Mouse (Mus musculus) MN1 (cell line): ENCODE measurements around the gene Cfl1.

Experiments
- DNase-seq: peaks from one replicate; pipeline ENCODE4 v3.0.0-alpha.2; 2016; ENCODE audit warnings: low spot score

The Cfl1 gene

DNA sequence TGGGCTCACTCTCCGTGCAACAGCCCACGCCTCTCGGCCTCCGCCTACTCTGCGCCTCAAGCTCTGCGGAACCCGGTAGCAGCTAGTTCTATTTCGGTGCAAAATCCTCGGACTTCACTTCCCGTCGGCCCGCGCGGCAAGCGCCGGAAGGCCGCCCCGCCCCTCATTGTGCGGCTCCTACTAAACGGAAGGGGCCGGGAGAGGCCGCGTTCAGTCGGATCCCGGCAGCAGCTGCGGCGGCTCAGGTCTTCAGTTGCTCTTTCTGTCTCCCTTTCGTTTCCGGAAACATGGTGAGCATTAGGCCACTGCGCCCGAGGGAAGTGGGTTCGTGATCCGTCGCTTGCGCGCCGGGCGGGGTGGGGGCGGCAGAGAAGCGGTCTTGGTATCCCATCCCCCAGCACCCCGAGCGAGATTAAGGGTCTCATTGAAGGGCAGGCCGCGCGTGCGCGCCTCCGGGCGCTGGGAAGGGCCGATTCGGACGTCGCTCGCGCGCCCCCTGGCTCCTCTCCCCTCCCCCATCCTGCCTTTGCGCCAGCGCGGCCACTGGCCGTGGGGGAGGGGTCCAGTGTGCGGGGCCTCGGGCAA is at the start of gene Cfl1:
Gene Cfl1, plus strand, starts transcription at position 143 of the 585 bp plus-strand sequence.
- peak; percentile 92 for DNase-seq

DNA sequence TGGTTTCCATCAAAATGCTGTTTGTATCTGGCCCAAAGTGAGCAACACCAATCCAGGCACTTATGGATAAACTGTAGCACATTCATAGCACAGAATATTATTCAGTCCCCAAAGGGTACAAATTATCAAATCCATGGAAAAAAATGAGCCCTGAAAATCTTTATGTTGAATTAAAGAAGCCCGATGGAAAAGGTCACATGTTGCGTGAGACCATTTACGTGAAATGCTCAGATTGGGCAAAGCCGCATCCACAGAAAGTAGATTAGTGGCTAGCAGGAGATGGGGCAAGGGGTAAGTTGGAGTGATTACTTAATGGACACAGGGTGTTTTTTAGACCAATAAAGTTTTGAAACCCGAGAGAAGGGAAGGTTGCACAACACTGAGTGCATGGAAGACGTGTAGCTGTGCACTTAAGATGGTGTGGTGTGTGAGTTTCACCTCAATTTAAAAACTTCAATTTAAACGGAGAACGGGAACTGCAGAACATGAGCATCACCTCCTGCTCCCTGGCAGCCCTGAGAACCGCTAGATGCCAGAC is 45.8 kb upstream of the Cfl1 start:
- DNase-seq, result no peak

DNA sequence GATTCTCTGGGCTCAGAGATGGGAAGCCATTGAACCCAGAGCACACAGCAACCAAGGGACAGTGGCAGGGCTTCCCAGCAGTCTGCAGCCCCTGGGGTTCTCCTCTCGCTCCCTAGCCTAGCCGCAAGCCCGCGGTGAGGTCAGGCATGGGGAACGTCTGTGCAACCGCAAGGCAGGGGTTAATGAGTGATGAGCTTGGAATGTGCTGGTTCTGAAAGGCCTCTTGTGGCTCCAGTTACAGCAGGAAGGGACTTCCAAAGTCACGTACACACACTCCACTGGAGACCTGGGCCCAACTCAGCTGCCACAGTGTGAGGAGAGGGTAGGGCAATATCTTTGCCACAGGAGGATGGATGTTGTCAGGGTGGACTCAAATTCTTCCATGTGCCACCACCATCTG is 45.3 kb upstream of the Cfl1 start:
- no peak for DNase-seq

DNA sequence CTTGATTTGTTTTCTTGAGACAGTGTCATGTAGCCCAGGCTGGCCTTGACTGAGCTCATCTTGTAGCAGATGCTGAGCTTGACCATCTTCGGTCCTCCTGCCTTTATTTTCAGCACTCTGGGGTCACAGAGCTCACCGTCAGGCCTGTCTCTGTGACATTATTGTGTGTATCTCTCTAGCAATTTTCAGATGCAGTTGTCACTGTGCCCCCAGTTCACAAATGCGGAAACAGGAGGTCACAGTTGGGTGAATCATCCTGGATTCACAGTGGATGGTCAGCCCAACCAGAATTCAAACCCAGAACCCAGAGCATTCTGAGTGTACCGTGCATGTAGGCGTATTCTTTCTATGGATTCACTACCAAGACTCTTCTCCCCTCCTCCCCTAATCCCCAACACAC is 44.5 kb upstream of the Cfl1 start:
- no peak for DNase-seq

DNA sequence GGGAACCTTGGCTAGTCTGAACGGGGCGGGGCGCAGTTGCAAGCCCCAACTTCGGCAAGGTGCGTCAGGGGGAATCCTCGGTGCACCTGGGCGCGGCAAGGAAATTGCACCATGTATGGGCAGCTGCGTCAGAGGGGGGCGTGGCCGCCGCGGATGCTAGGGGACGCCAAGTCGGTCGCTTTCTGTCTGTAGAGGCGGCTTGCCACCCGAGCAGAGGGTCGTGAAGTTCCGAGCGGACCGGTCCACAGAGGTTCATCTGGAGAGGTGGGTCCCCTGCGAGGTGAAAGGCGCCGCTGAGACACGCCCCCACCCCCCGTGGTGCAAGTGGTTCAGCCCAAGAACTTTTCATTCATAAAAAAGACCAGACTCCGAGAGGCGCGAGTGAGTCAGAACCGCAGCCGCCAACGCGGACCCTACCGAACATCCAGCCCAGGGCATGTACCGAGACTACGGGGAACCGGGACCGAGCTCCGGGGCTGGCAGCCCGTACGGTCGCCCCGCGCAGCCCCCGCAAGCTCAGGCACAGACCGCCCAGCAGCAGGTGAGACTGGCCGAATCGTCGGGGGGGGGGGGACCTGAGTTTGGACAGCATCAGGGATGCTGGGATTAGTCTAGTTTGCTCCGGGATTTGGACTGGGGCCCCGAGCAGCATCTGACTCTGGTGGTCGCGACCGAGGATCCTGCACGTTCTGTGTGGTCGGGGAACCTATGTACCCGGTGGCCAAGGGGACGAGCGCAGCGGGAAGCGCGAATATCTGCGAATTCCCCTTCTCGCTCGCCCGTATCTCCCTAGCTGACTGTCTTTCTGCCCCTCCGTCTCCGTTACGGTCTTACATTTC is 42.5 kb upstream of the Cfl1 start, which contains the start of gene Fosl1:
Gene Fosl1, plus strand, starts transcription at position 33 of the 839 bp plus-strand sequence.
- no peak for DNase-seq

DNA sequence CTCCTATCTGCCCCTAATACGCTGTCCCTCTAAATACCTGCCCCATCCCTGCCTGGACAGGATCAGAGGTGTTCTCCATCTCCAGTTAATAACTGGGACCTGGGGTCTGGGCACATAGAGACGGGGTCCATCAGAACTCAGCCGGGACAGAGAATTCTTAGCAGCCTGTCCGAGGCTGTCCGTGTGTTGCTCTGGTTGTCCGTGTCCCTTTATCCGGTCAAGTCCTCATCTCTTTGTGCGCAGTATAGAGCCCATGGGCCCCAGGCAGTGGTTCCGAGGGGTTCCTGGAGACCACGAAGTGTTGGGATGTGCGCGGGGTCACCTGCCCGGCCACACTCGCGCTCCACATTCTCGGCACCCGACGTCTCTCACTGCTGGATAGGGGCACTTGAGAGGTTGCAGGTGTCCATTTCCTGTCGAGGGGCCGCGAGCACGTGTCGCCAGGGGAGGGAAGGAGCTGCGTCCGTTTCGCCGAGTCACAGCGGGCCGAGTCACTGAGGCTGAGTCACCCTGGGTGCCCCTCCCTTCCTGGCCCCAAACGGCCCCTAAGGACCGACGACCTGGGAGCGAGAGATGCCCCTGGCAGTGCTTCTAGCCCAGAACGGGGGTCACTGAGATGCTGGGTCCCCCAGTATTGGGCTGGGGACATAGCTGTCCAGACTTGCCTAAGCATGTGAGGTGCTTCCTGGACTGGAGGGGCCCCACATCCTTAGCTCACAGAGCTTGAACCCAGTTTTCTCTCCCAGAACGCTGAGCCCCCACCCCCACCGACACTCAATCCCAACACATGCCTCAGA is 41.7 kb upstream of the Cfl1 start:
- DNase-seq, result no peak

DNA sequence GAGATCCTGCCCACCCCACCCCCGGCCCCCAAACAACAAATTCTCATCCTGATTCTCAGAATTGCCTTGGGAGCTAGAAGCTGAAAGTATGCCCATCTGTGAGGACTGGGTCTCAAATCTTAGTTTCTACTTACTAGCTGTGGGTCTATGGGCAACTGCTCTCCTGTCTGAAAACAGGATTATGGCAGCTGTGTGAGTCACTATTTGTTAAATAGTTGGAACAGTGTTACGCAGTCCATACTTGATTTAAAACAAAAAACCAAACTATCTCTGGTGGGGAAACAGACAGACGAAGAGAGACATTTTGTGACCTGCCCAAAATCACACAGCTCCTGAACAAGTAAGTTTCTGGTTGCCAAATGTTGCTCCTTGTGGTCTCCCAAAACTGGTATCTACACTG is 40.6 kb upstream of the Cfl1 start:
- no peak for DNase-seq

DNA sequence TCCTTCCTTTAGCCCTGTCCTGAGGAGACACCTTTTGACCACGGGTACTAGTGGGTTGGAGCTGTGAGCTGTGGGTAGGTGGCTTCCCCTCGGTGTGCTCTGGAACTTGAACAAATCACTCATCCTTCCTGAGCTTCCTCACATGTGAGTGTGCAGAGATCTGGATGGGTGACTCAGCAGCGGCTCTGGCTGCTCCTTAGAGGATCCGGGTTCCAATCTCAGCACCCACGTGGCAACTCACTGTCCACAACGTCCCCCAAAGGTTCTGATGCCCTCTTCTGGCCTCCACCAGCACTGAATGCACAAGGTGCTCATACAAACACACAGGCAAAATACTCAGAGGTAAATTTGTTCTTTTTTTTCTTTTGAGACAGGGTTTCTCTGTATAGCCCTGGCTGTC is 38.5 kb upstream of the Cfl1 start:
- DNase-seq, result no peak

DNA sequence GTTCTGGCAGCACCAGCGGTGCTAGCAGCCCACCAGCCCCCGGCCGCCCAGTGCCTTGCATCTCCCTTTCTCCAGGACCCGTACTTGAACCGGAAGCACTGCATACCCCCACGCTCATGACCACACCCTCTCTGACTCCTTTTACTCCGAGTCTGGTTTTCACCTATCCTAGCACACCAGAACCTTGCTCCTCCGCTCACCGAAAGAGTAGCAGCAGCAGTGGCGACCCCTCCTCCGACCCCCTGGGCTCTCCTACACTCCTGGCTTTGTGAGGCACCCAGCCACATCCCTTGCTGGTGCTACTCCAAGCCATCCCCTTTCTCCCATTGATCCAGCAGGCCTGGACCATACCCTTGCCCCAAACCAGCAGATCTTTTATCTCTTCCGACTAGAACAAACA is 35.2 kb upstream of the Cfl1 start:
- no peak for DNase-seq

DNA sequence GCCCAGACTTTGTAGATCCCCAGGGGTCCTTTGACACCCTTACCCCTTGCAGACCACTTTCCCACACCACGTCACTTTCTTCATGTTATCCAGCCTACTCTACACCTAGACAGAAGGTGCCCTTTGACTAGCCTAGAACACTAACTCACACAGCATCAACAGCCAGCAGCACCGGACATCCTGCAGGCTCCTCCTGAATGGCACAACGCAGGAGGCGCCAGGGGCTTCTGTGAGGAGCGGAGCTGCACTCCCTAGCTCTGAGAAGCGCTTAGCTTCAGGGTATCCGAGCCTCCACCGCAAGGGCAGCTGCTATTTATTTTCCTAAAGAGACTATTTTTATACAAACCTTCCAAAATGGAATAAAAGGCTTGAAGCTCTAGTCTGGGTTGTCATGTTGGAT is 34.7 kb upstream of the Cfl1 start:
- DNase-seq, result no peak

DNA sequence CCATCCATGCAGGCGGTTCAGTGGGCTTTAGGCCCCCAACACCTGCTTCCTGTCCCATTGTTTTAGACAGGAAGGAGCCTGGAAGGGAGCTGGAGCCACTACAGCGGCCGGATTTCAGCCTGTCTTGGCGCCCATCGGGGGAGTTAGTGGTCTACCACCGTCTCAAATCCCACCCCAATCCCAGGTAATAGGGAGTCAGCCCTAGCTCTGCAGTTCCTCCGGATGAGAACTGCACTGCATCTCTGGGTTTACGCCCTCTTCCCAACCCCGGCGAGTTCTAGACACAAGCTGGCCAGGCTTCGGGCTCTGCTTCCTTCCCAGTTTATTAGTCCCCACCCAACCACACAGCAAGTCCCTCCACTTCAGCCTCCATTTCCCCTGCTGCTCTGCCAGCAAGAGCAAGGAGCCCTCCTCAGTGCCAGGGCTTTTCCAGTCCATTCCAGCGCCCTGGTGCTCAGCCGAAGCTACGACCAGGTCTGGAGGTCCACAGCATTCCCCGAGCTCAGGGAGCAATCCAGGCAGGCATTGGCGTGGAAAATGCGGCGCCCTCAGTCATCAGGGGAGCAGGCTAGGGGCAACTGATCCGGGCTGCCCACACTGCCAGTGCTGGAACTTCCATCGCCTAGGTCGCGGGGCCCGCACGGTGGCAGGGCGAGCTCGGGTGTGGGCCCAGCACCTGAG is 33.9 kb upstream of the Cfl1 start:
- no peak for DNase-seq

DNA sequence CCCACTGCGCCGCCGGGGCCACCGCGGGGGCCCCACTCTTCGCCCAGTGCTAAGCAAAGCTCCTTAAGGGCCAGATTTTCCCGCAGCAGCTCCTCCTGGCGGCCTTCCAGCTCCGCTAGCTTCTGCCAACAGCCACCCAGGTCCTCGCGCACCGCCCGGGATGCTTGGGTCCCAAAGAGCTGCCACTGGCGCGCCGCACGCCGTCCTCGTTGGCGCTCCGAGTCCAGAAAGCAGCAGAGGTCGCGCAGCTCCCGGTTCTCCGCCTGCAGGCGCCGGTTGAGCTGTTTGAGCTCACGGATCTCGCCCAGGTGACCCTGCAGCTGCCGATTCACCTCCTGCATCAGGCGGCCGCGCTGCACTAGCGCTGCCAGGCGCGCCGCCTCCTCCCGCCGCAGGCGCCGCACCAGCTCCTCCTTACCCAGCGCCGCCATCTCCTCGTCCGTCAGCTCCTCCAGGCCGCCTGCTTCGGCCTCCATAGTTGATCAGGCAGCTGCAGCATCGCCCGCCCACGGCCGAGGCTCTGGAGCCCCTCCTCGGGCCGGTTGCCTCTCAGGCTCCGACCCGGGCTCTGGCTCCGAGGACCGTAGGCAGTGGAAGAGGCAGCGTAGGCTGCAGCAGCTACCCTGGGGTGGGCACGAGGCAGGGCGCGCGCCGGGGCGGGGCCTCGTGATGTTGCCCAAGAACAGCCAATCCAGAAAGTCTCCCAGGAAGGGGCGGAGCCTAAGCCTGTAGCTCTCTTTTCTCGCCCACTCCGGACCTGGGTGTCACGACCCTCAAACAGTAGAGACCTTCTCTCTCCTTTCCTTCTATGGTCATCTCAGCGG is 33.1 kb upstream of the Cfl1 start:
- DNase-seq, result peak; percentile 86

DNA sequence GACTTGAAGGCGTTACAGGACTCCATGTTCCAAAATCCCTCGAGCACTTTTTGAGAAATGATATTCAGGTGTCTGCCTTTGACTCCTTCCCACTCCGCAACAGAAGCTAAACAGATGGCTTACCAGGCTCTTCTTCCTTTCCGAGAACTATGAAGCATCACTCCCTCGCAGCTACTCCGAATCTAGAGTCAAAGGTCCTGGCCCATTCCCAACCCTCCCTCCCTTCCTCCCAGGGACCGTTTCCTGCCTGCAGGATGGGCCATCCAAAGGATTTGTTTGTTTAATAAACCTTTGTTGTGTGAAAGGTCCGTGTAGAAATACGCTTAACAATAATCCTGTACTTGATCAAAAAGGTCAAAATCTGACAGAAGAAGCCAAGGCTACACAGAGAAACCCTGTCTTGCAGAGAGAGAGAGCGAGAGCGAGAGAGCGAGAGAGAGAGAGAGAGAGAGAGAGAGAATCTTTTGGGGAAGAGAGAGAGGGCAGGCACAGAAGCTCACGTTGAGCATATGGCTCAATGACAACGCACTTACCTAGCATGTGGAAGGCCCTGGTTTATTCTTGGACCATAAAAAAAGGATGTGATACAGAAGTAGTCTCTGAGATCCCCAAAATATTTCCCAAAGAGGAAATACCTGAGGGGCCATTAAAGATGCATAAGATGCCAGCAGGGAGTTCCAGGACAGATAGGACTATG is 32.4 kb upstream of the Cfl1 start, which contains the start of gene Ccdc85b:
Gene Ccdc85b, minus strand, starts transcription at position 149 of the 697 bp plus-strand sequence.
- DNase-seq, result no peak

DNA sequence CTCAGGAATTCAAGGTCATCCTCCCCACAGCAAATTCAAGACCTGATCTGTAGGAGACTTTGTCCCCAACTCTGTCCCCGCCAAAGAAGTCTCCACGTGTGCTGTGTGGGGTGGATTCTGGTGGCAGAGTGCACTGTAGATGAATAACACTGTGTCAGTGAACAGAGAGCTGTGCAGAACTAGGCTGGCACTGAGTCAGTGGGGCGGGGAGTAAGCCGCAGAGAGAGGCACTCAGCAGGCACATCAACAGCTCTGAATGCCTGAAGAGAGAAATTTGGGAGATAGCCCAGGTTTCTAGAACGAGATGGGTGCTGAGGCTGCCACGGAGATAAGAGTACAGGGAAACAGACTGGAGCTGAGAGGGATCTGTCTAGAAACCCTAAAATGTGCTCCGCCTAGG is 31.2 kb upstream of the Cfl1 start:
- peak; percentile 16 for DNase-seq

DNA sequence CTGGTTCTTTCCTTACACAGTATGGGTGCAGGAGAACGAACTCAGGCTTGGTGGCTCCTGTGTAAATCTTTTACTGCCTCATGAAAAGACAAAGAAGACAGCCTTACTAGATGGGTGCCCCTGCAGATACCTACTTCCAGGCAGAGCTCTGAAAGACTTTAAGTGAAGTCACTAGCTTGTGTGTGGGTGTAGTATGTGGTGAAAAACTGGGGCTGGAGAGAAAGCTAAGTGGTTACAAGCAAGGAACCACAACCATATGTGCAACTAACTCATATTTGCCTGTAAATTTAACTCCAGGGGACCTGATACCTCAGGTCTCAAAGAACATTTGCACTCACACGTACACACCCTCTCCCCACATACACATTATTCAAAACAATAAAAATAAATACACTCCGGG is 30.4 kb upstream of the Cfl1 start:
- no peak for DNase-seq

DNA sequence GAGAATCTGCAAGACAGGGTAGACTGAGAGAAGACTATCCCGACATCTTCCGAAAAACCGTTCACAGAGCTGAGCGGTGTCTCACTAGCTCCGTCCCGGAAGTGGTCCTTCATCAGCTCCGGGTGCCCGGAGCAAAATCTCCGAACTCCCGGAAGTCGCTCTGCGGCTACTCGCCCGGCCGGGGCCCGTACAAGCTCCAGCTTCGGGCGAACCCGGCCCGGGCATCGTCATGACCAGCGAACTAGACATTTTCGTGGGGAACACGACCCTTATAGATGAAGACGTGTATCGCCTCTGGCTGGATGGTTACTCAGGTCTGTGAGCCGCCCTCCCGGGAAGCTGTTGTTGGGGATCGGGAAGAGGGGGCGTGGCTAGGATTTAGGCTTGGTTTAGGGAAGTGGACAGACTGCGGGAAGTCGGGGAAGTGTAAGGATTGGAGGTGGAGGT is 29.8 kb upstream of the Cfl1 start, which contains the start of gene Fibp:
Gene Fibp, plus strand, starts transcription at position 151 of the 447 bp plus-strand sequence.
- peak; percentile 85 for DNase-seq

DNA sequence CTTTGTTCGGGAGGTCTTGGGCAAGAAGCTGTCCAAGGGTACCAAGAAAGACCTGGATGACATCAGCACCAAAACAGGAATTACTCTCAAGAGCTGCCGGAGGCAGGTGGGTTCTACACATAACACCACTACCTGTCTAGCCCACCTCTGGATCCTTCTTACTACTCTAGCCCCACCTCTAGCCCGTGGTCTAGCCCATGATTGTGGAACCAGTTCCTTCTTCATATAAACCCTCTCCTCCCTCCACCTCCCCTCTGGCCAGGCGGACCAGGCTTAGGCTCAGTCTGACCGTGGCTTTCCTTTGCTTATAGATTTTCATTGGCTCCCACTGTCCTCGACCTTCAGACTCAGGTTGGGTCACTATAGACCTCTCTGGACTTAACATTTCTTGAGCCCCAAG is 28.8 kb upstream of the Cfl1 start:
- DNase-seq, result no peak

DNA sequence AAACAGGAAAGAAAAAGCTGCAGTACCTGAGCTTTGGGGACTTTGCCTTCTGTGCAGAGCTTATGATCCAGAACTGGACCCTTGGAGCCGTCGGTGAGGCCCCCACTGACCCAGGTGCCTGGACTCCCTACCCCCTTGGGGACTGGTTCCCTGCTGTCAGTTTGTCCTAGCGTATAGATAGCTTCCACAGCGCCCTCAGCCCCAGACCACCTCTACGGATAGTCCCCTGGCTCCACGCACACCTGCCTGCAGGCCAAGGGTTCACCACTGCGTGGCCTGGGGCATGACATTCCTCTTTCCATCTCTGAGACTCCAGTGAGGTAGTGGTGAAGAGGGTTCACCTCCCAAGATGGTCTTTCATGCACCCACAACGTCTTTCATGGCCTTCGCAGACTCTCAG is 27.0 kb upstream of the Cfl1 start:
- no peak for DNase-seq

DNA sequence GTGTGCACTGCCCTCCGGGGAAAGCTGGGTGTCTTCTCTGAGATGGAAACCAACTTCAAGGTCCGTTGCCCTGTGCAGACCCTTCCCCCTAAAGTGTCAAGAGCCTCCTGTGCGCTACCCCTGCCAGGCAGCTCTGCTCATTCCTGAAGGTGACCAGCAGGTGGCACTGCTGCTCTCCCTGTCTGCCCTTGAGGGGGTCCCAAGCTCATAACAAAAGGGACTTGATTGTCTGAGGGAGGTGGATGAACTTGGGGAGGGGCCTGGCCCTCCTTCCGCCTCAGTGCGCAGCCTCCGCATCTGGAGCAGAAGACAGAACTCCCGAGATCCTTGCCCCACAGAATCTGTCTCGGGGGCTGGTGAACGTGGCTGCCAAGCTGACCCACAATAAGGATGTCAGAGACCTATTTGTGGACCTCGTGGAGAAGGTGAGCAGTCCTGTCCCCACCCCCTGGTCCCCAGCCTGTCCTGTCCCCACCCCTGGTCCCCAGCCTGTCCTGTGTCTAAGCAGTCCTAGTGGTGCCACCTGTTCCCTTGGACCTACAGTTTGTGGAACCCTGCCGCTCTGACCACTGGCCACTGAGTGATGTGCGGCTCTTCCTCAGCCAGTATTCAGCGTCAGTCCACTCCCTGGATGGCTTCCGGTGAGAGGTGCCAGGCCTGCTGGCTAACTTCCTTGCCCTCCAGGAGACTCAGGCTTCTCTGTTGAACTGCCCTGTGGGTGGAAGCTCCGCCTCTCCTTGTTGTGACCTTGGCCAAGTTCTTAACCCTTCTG is 26.3 kb upstream of the Cfl1 start:
- peak; percentile 25 for DNase-seq
